Mouse (Mus musculus) midbrain, postnatal 0 days (tissue): Measurements from ENCODE around the gene Txk. TPM values are rescaled to one million over a fixed set of nuclear protein-coding genes. Genes with fewer than 3 reads are reported as not detected.

ENCODE experiments used
- ATAC-seq: fragments of 200-750 bp; cut with Nextera tagmentation; 2 replicates; pipeline ENCODE4 v1.8.0; 2017; ENCODE audit warnings: moderate number of reproducible peaks, mild to moderate bottlenecking, moderate TSS enrichment, moderate library complexity; ENCODE audit not compliant: low FRiP score
- DNase-seq: peaks from one replicate; pipeline ENCODE4 v3.0.0-alpha.2; 2015; ENCODE audit warnings: low spot score
- H3K27ac ChIP-seq: fragments of 300-500 bp; sonication (generic); 2 replicates; pipeline ENCODE4 v1.5.1; 2014; ENCODE audit warnings: low read depth, mild to moderate bottlenecking, low read length, mixed read lengths
- H3K27me3 ChIP-seq: fragments of 300-500 bp; sonication (generic); 2 replicates; pipeline ENCODE4 v1.6.1; 2014; ENCODE audit warnings: low read length, control low read depth, mixed read lengths; ENCODE audit not compliant: insufficient read depth
- H3K36me3 ChIP-seq: fragments of 300-500 bp; sonication (generic); 2 replicates; pipeline ENCODE4 v1.6.1; 2014; ENCODE audit warnings: low read length, control low read depth, mixed read lengths; ENCODE audit not compliant: insufficient read depth
- H3K4me1 ChIP-seq: fragments of 300-500 bp; sonication (generic); 2 replicates; pipeline ENCODE4 v1.6.1; 2014; ENCODE audit warnings: mild to moderate bottlenecking, control low read depth, antibody characterized with exemption, low read length, mixed read lengths; ENCODE audit not compliant: insufficient read depth
- H3K4me2 ChIP-seq: fragments of 300-500 bp; sonication (generic); 2 replicates; pipeline ENCODE4 v1.6.1; 2014; ENCODE audit warnings: low read depth, mild to moderate bottlenecking, low read length, mixed read lengths; ENCODE audit not compliant: poor library complexity, severe bottlenecking
- H3K4me3 ChIP-seq: fragments of 300-500 bp; sonication (generic); 2 replicates; pipeline ENCODE4 v1.5.1; 2014; ENCODE audit warnings: low read depth, mild to moderate bottlenecking, low read length, moderate library complexity
- H3K9ac ChIP-seq: fragments of 300-500 bp; sonication (generic); replicated peaks from 2 replicates; pipeline ENCODE4 v1.6.1; 2014; ENCODE audit warnings: mild to moderate bottlenecking, low read length, moderate library complexity, mixed read lengths; ENCODE audit not compliant: poor library complexity, severe bottlenecking
- H3K9me3 ChIP-seq: fragments of 300-500 bp; sonication (generic); 2 replicates; pipeline ENCODE4 v1.6.1; 2016; ENCODE audit warnings: low read length, control low read depth
- CTCF ChIP-seq: IDR thresholded peaks from 2 replicates; pipeline ENCODE4 v1.5.1; 2016; ENCODE audit warnings: antibody characterized with exemption, mild to moderate bottlenecking
- WGBS: fragments of 180-500 bp; shearing (Covaris S2); extraction: QIAGEN DNeasy Blood & Tissue Kit; methylation state at CpG from one replicate; pipeline ENCODE4 v1.1.7; 2014; 5-methylcytosine and 5-hydroxymethylcytosine counted together
- polyA plus RNA-seq: library from polyadenylated mRNA; unstranded; fragments of >200 nt; fragmentation: Nextera tagmentation; extraction: Ambion mirVana; gene quantifications from 2 replicates; pipeline ENCODE4 v1.2.1, GENCODE M21; 2015
- total RNA-seq: library from RNA; depleted of rRNA; stranded (reverse); fragments of >200 nt; gene quantifications from 2 replicates; pipeline ENCODE4 v1.2.3, GENCODE M21; 2014

The Txk gene
- total and polyA plus RNA-seq, 2 experiments from 2014 or later: 0.05 to 0.14 TPM

- no peak overlapping the region for H3K9ac ChIP-seq
- TF ChIP-seq CTCF: no peak
- ATAC-seq (no peak), DNase-seq (no peak)
- no peaks in the 10 kb centered on the region for H3K27me3 ChIP-seq
- 79% methylated on average over 2 of the region's 2 CpGs for WGBS
- H3K36me3 ChIP-seq: no peaks in the 10 kb centered on the region
- no peak overlapping the region for H3K27ac ChIP-seq
- no peak overlapping the region for H3K4me2 ChIP-seq
- no peaks in the 10 kb centered on the region for H3K9me3 ChIP-seq
- H3K4me3 ChIP-seq: no peak overlapping the region
- H3K4me1 ChIP-seq: no peaks in the 10 kb centered on the region
Observed at GRCm38 (mm10) chr5:72776127-72776526, 23.6 kb upstream of the Txk start.

- 79% methylated on average over 6 of the region's 6 CpGs for WGBS
- DNase-seq: no peak
- TF ChIP-seq CTCF: no peak
- no peaks in the 10 kb centered on the region for H3K9me3 ChIP-seq
- no peaks in the 10 kb centered on the region for H3K27me3 ChIP-seq
- no peak for ATAC-seq
- no peak overlapping the region for H3K9ac ChIP-seq
- H3K4me1 ChIP-seq: no peaks in the 10 kb centered on the region
- no peak overlapping the region for H3K4me2 ChIP-seq
- no peak overlapping the region for H3K27ac ChIP-seq
- H3K4me3 ChIP-seq: no peak overlapping the region
- H3K36me3 ChIP-seq: no peaks in the 10 kb centered on the region
Observed at GRCm38 (mm10) chr5:72769841-72770240, 17.3 kb upstream of the Txk start.

GRCm38 (mm10) chr5:72763546-72763945 lies 11.0 kb upstream of the Txk start:
- no peak overlapping the region for H3K27ac ChIP-seq
- H3K36me3 ChIP-seq: no peaks in the 10 kb centered on the region
- H3K9ac ChIP-seq: no peak overlapping the region
- WGBS: 88% methylated on average over 5 of the region's 5 CpGs
- H3K4me1 ChIP-seq: no peaks in the 10 kb centered on the region
- H3K4me2 ChIP-seq: no peak overlapping the region
- no peak overlapping the region for H3K4me3 ChIP-seq
- ATAC-seq (no peak), DNase-seq (no peak)
- no peak for TF ChIP-seq CTCF
- no peaks in the 10 kb centered on the region for H3K27me3 ChIP-seq
- no peaks in the 10 kb centered on the region for H3K9me3 ChIP-seq

- H3K4me2 ChIP-seq: no peak overlapping the region
- ATAC-seq: no peak
- H3K4me3 ChIP-seq: no peak overlapping the region
- no peaks in the 10 kb centered on the region for H3K4me1 ChIP-seq
- H3K27me3 ChIP-seq: no peaks in the 10 kb centered on the region
- no peaks in the 10 kb centered on the region for H3K36me3 ChIP-seq
- H3K9me3 ChIP-seq: no peaks in the 10 kb centered on the region
- WGBS: 35% methylated on average over 3 of the region's 3 CpGs
- H3K9ac ChIP-seq: no peak overlapping the region
- no peak overlapping the region for H3K27ac ChIP-seq
- TF ChIP-seq CTCF: no peak
- DNase-seq: no peak
Observed at GRCm38 (mm10) chr5:72763025-72763424, 10.4 kb upstream of the Txk start.

- H3K4me2 ChIP-seq: no peak overlapping the region
- H3K27me3 ChIP-seq: no peaks in the 10 kb centered on the region
- no peaks in the 10 kb centered on the region for H3K36me3 ChIP-seq
- ATAC-seq (no peak), DNase-seq (peak; percentile 32)
- no peaks in the 10 kb centered on the region for H3K9me3 ChIP-seq
- WGBS: 35% methylated on average over 5 of the region's 5 CpGs
- no peak overlapping the region for H3K27ac ChIP-seq
- H3K4me1 ChIP-seq: no peaks in the 10 kb centered on the region
- H3K9ac ChIP-seq: no peak overlapping the region
- no peak overlapping the region for H3K4me3 ChIP-seq
- TF ChIP-seq CTCF: no peak
Observed at GRCm38 (mm10) chr5:72761758-72762157, 9.2 kb upstream of the Txk start.

GRCm38 (mm10) chr5:72761237-72761636 lies 8.7 kb upstream of the Txk start:
- WGBS: 80% methylated on average over 5 of the region's 5 CpGs
- Histone ChIP-seq H3K4me1 (no peaks in the 10 kb centered on the region), H3K4me2 (no peak overlapping the region)

More at GRCm38 (mm10) chr5:72761237-72761636, 8.7 kb upstream of the Txk start:
- H3K27me3 ChIP-seq: no peaks in the 10 kb centered on the region
- H3K9me3 ChIP-seq: no peaks in the 10 kb centered on the region
- no peak overlapping the region for H3K27ac ChIP-seq
- H3K4me3 ChIP-seq: no peak overlapping the region
- ATAC-seq (no peak), DNase-seq (no peak)
- no peak overlapping the region for H3K9ac ChIP-seq
- no peak for TF ChIP-seq CTCF
- no peaks in the 10 kb centered on the region for H3K36me3 ChIP-seq
